Mouse (Mus musculus): ENCODE data around the gene Gnb1.
A peak's percentile ranks its signal among the peaks of the same experiment; 100 is the strongest.

Gnb1 gene

GRCm38 (mm10) chr4:155549993-155550392, 58.8 kb downstream of the Gnb1 start:
- peak in 1 of 2 experiments; percentile 44 for DNase-seq (ENCODE audit: inconsistent age in 2 of 2, low spot score in 1 of 2)

DNA sequence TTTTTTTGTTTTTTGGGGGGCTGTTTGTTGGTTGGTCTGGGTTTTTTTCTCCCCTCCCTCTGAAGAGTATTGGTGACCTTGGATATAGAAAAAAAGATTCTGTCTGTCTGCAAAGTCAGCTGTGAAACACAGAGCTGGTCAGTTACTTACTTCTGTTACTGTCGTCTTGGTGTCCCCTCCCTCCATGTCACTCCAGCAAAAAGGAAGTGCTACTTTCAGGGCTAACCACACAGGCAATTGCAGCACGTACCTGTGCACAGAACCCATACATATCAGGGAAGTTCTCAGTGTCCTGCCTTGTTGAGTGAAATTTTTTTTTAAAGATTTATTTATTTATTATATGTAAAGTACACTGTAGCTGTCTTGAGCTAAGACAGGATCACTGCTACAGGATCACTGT, 59.3 kb downstream of the Gnb1 start:
- no peak for DNase-seq (ENCODE audit: inconsistent age in 2 of 2, low spot score in 1 of 2)

DNA sequence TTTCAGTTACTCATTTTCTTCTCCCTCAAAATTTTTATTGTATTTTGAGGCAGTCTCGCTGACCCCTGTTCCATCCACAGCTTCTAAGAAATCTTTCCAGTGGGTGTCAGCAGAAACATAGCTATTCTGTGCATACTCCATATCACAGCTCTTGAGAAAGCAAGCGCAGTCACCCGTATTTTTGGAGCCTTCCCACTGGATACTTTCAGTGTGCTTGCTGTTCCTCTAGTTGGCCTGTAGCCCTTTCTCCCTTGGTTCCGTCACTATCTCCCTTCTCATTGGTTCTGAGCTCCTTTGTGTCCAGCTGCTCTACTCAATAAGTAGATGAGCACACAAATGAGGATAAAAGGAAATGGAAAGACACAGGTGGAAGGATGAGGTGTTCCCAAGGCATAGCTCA, 59.9 kb downstream of the Gnb1 start:
- DNase-seq (ENCODE audit: inconsistent age in 2 of 2, low spot score in 1 of 2), result no peak

- no peak for DNase-seq (ENCODE audit: inconsistent age in 2 of 2, low spot score in 1 of 2)
Measured at GRCm38 (mm10) chr4:155552917-155553532, 61.9 kb downstream of the Gnb1 start.

DNA sequence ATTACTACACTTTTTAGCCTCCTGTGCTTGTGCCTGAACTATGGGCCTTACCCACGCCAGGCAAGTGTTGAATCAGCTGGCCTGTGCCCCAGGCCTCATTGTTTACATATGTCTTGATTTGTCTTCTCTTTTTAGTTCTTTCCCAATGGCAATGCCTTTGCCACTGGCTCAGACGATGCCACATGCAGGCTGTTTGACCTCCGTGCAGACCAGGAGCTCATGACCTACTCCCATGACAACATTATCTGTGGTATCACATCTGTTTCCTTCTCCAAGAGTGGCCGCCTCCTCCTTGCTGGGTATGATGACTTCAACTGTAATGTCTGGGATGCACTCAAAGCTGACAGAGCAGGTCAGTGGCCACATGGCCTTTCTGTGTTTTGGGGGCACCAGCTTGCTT, 63.7 kb downstream of the Gnb1 start:
- no peak for DNase-seq (ENCODE audit: inconsistent age in 2 of 2, low spot score in 1 of 2)

- DNase-seq (ENCODE audit: inconsistent age in 2 of 2, low spot score in 1 of 2), result peak in 1 of 2 experiments; percentile 72
Measured at GRCm38 (mm10) chr4:155555464-155555863, 64.3 kb downstream of the Gnb1 start.

DNA sequence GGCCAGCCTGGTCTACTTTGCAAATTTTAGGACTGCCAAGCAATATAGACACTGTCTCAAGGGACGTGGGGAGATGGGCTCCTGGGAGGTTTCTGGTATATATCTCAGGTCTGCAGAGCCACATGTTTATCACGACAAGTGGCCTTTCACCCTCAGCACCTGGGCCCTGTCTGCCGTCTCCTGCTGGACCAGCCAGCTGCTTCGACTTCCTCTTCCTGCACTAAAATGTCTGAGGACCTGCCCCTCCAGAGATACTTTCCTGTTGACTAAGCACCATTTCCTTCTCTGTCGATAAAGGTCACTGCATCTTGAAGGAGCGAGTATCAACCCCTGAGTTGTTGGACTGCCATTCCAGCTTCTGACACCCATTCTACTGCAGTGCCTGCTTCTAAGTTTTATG, 68.3 kb downstream of the Gnb1 start:
- DNase-seq (ENCODE audit: inconsistent age in 2 of 2, low spot score in 1 of 2), result peak in 1 of 2 experiments; percentile 7

DNA sequence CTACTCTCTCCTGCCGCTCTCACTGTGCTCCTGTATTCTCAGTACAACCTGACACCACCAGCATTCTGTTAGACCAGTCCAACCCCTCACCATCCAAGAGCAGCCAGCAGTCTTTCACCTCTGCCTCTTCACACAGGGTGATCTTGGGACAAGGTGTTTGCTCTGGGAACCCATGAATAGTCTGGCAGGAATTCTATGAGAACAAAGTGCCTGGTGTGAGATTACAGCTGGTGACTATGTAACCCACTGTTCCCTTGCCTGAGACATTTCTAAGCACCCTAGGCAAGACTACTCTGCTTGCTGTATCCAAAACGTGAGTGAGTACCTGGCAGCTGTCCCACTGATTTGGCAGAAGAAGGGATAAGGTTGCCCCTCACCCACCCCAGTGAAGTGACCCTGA, 69.8 kb downstream of the Gnb1 start:
- DNase-seq (ENCODE audit: inconsistent age in 2 of 2, low spot score in 1 of 2), result peak in 1 of 2 experiments; percentile 39

GRCm38 (mm10) chr4:155561661-155562442, 70.7 kb downstream of the Gnb1 start, which contains the start of gene Nadk:
TSS of gene Nadk (plus strand) at chr4:155562378.
- DNase-seq (ENCODE audit: inconsistent age in 2 of 2, low spot score in 1 of 2), result peak; percentile 43 to 76

DNA sequence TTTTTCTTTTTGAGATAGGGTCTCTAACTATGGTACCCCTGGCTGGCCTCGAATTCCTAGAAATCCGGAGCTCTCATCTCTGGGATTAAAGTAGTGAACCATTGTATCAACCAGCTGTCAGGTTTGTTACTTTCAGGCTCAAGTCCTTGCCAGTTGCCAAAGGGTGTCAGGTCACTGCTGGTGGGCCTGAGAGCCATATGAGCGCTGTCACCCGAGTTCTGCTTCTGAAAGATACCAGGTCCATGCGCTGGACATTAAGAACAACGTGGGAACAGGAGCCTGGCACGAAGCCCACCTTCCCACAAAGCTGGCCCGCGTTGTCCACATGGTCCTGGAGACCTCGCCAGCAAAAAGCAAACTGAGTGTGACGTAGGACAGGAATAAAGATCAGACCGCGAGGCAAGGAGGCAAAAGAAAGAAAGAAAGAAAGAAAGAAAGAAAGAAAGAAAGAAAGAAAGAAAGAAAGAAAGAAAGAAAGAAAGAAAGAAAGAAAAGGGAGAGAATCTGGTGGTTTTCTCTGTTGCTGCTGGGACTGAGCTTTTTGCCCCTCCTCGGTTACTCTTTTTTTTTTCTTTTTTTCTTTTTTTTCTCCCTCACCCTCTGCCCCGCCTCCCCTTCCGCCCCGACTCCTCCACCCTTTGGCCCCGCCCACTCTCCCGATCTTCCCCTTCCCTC, 71.7 kb downstream of the Gnb1 start:
- DNase-seq (ENCODE audit: inconsistent age in 2 of 2, low spot score in 1 of 2), result peak; percentile 81 to 90

DNA sequence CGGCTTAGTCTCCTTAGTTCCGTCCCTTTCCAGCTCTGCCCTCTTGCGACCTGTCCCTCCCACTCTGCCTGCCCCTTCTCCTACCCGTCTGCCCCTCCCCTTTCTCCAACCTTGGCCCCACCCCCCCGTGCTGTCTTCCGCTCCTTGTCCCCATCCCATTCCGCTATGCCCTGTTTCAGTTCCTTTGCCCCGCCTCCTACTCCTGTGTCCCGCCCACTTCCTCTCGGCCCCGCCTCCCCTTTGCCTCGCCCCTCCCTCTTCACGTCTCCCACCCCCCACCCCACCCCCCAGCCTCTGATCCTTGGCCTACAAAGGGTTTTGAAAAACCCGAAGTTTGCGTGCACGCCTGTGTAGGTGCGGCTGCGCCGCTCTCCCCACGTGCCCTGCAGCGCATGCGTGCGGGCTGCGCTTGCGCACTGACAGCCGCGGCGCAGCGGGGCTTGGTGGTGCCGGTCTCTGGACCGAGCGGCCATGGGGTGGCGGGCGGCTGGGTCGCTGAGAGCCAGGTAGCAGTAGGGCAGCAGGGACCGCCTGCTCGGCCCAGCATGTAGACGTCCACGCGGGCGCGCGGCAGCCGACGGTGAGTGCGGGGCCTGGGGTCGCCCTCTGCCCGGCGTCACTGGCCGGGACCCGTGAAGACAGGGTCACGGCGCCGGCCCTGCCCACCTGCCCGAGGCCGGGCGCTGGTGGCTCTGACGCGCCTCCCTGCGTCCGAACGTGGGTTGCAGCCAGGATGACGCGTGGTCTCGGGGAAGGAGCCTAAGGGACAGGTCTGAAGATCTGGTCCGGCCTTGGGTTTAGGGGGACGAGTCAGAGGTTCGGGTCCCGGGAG, 72.5 kb downstream of the Gnb1 start:
- peak; percentile 97 to 100 for DNase-seq (ENCODE audit: inconsistent age in 2 of 2, low spot score in 1 of 2)

DNA sequence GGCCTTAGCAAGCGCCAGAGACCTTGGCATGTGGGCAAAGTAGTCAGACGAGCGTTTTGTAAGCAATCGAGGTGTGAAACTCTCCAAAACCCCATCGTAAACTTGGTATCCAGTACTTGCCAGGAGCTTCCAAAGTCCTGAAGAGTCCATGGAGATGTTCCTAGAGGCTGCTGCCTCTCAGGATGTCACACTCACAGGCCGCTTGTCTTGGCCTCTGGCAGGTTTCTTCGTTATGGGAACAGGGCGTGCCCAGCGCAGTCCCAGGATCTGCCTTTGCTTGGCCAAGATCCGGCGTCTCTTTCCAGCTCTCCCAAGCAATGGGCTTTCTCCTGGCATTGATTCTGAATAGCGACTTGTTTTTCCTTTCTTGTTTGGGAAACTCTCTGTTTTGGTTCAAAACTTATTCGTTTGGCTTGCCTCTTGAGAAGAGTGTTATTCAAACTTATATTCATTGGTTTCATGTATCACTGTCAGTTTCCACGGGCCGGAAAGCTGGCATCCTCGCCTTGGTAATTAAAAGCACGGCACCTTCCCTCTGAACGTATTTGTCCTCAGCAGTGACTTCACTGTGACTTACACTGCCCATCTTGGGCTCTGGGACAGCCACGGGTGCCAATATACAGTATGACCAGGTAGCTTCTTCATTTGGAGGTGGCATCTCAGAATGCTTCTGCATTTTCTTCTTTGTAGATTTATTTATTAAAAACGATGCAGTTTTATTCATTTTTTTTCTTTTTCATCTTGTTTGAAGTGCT, 73.3 kb downstream of the Gnb1 start:
- DNase-seq (ENCODE audit: inconsistent age in 2 of 2, low spot score in 1 of 2), result peak in 1 of 2 experiments; percentile 77

GRCm38 (mm10) chr4:155566555-155566954, 75.4 kb downstream of the Gnb1 start:
- peak; percentile 15 to 56 for DNase-seq (ENCODE audit: inconsistent age in 2 of 2, low spot score in 1 of 2)

GRCm38 (mm10) chr4:155568170-155568569, 77.0 kb downstream of the Gnb1 start:
- DNase-seq (ENCODE audit: inconsistent age in 2 of 2, low spot score in 1 of 2), result peak; percentile 14 to 79

DNA sequence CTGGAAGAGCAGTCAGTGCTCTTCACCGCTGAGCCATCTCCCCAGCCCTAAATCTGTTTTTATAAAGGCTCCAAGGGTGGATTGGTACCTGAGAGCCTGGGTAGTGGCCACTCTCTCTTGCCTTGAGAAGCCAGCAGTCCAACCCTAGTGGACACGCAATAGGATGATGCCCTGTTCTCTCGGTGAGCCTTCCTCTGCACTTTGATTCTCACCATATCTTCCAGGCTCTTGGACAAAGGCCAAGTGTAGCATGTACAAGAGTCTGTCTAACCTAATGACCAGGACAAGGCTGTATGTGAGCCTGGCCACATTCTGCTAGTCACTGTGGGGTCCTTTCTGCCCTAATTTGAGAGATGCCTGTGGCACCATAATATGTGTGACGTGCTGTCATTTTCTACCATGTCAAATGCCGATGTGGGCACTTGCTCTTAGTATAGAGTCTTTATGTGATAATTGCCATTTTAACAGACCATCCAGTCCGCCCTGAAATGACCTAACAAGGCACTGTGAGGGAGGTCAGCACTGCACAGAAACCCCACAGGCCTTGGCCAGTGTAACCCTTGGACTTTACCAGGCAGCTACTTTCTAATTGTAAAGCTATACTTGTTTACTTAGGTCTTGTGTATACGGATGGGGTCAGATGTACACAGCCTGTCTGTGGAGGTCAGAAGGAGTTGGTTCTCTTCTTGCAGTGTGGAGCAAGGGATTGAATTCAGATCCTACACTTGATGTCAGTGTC, 77.6 kb downstream of the Gnb1 start:
- DNase-seq (ENCODE audit: inconsistent age in 2 of 2, low spot score in 1 of 2), result peak; percentile 17 to 65

GRCm38 (mm10) chr4:155569818-155570217, 78.7 kb downstream of the Gnb1 start:
- DNase-seq (ENCODE audit: inconsistent age in 2 of 2, low spot score in 1 of 2), result peak; percentile 66 to 86

- peak; percentile 24 to 64 for DNase-seq (ENCODE audit: inconsistent age in 2 of 2, low spot score in 1 of 2)
Measured at GRCm38 (mm10) chr4:155570315-155570714, 79.2 kb downstream of the Gnb1 start.

GRCm38 (mm10) chr4:155571442-155571841, 80.3 kb downstream of the Gnb1 start:
- DNase-seq (ENCODE audit: inconsistent age in 2 of 2, low spot score in 1 of 2), result peak in 1 of 2 experiments; percentile 12

- DNase-seq (ENCODE audit: inconsistent age in 2 of 2, low spot score in 1 of 2), result no peak
Measured at GRCm38 (mm10) chr4:155573155-155573554, 82.0 kb downstream of the Gnb1 start.

Data from adrenal gland, adult (tissue).